9 mouse cellular contexts compared by ENCODE assay signal in genomic region chr11:22987357-22987756, GRCm38 (mm10). TPM values are rescaled to one million over a fixed set of nuclear protein-coding genes. Genes with fewer than 3 reads are reported as not detected.
DNase-seq lines count a peak whose midpoint lies in the region; ATAC-seq and TF ChIP-seq lines count a peak whose summit lies in the region.
"Had no signal": no experiment of that assay in that cellular context is flagged by ENCODE, and none has a peak within 500 bp of the region (broad histone marks: within the 10 kb centered on the region; RNA-seq: fewer than 3 reads in every experiment).

No protein-coding gene starts in this region.

- WGBS in lung, adult 2 months, result 22% methylated on average over 2 of the region's 2 CpGs

- peak; percentile 50 for TF ChIP-seq CTCF in G1E (IDR thresholded peaks at IDR 0.05; ENCODE audit: low read depth, low read length)
- peak; percentile 62 for TF ChIP-seq CTCF in lung, adult 2 months (IDR thresholded peaks at IDR 0.05; ENCODE audit: insufficient read depth, low read length)

- ATAC-seq in G1E (ENCODE audit: extremely low read depth, insufficient number of reproducible peaks, low FRiP score, poor library complexity, severe bottlenecking), result no peak
- no peak for ATAC-seq in monocyte, adult 5-6 weeks (replicated peaks; ENCODE audit: insufficient number of reproducible peaks, low FRiP score, low TSS enrichment, poor library complexity, severe bottlenecking)

- peaks cover 18% of the 10 kb centered on the region for H3K4me1 ChIP-seq in G1E (ENCODE audit: insufficient read depth, low read depth, low read length)
- peaks cover 8% of the 10 kb centered on the region for H3K4me1 ChIP-seq in lung, adult 2 months (ENCODE audit: control insufficient read depth, insufficient read depth, low read length)

- TF ChIP-seq POLR2A in lung, adult 2 months (IDR thresholded peaks at IDR 0.05; ENCODE audit: borderline replicate concordance, extremely low read depth, low read depth, low read length), result no peak

- no peaks in the 10 kb centered on the region for H3K9me3 ChIP-seq in G1E (replicated peaks)
- H3K9me3 ChIP-seq: neural tube, embryonic 12.5 days had no signal

- peaks cover 7% of the 10 kb centered on the region for H3K36me3 ChIP-seq in G1E (replicated peaks)
- H3K36me3 ChIP-seq: neural tube, embryonic 12.5 days had no signal

- no peak overlapping the region for H3K4me3 ChIP-seq in G1E (ENCODE audit: low read depth, low read length)
- H3K4me3 ChIP-seq in lung, adult 2 months (replicated peaks; ENCODE audit: extremely low read depth, low read depth, low read length), result no peak overlapping the region
- H3K4me3 ChIP-seq: neural tube, embryonic 12.5 days had no signal

- H3K27me3 ChIP-seq in G1E (ENCODE audit: insufficient read depth, low read length), result no peaks in the 10 kb centered on the region
- H3K27me3 ChIP-seq: neural tube, embryonic 12.5 days had no signal

- peak; percentile 45 to 90 for DNase-seq in adrenal gland, adult (ENCODE audit: inconsistent age in 2 of 2, low spot score in 1 of 2)
- no peak for DNase-seq in adrenal gland, postnatal 25 days
- peak; percentile 55 for DNase-seq in layer of hippocampus, adult 11-12 months (ENCODE audit: low spot score)
- no peak for DNase-seq in layer of hippocampus, adult 9-11 months
- DNase-seq in G1E (ENCODE audit: low spot score), result no peak
- peak; percentile 55 for DNase-seq in embryo, embryonic 9.5 days (ENCODE audit: extremely low spot score)
- no peak for DNase-seq in lung, adult 2 months

RNA-seq across cellular contexts. Expression of gene Cct4, which starts 3.0 kb away (rescaled TPM):
- total RNA-seq in adrenal gland, postnatal 25 days (2021), result 154 and 188 TPM in 2 replicates
- total RNA-seq in G1E (2014; fragmentation: Nextera tagmentation) (316 and 338 TPM in 2 replicates), G1E (2017) (354 and 358 TPM in 2 replicates)
- polyA plus RNA-seq in G1E (2012), result 847 and 1,153 TPM in 2 replicates
- 123 and 181 TPM in 2 replicates for polyA plus RNA-seq in lung, adult 2 months (2012; rRNA removed)
- 162 to 183 TPM (median 162 TPM) in 3 replicates for total RNA-seq in monocyte, adult 5-6 weeks (2017)

RNA-seq across cellular contexts. Expression of gene Commd1, which starts 5.2 kb away (rescaled TPM):
- 97.9 and 109 TPM in 2 replicates for total RNA-seq in adrenal gland, postnatal 25 days (2021)
- total RNA-seq in G1E (2014; fragmentation: Nextera tagmentation), result 74.4 and 77.4 TPM in 2 replicates
- total RNA-seq in G1E (2017), result 93.9 and 111 TPM in 2 replicates
- polyA plus RNA-seq in G1E (2012), result 27.7 and 34.1 TPM in 2 replicates
- polyA plus RNA-seq in lung, adult 2 months (2012; rRNA removed), result 4.7 and 10.0 TPM in 2 replicates
- 42.8 to 84.2 TPM (median 45.9 TPM) in 3 replicates for total RNA-seq in monocyte, adult 5-6 weeks (2017)

RNA-seq across cellular contexts. Expression of gene Gm28048, which starts 5.5 kb away (rescaled TPM):
- total RNA-seq in adrenal gland, postnatal 25 days (2021), result 52.3 and 54.2 TPM in 2 replicates
- total RNA-seq in G1E (2014; fragmentation: Nextera tagmentation) (21.1 and 30.9 TPM in 2 replicates), G1E (2017) (16.2 and 37.9 TPM in 2 replicates)
- polyA plus RNA-seq in G1E (2012), result not detected in 2 replicates
- not detected in 2 replicates for polyA plus RNA-seq in lung, adult 2 months (2012; rRNA removed)
- total RNA-seq in monocyte, adult 5-6 weeks (2017), result 21.3 to 32.3 TPM (median 25.1 TPM) in 3 replicates

RNA-seq across cellular contexts. Expression of gene Zrsr1, which starts 15.6 kb away (rescaled TPM):
- 30.7 and 31.0 TPM in 2 replicates for total RNA-seq in adrenal gland, postnatal 25 days (2021)
- 14.9 and 33.6 TPM in 2 replicates for total RNA-seq in G1E (2014; fragmentation: Nextera tagmentation)
- total RNA-seq in G1E (2017), result 9.0 and 10.4 TPM in 2 replicates
- polyA plus RNA-seq in G1E (2012), result 1.3 and 1.5 TPM in 2 replicates
- polyA plus RNA-seq in lung, adult 2 months (2012; rRNA removed), result 10.2 and 11.5 TPM in 2 replicates
- total RNA-seq in monocyte, adult 5-6 weeks (2017), result 18.8 to 34.8 TPM (median 27.8 TPM) in 3 replicates

RNA-seq across cellular contexts. Expression of gene Fam161a, which starts 20.0 kb away (rescaled TPM):
- 18.6 and 22.4 TPM in 2 replicates for total RNA-seq in adrenal gland, postnatal 25 days (2021)
- total RNA-seq in G1E (2014; fragmentation: Nextera tagmentation) (2.5 and 9.3 TPM in 2 replicates), G1E (2017) (3.1 and 3.5 TPM in 2 replicates)
- 0.35 and 0.67 TPM in 2 replicates for polyA plus RNA-seq in G1E (2012)
- polyA plus RNA-seq in lung, adult 2 months (2012; rRNA removed), result 3.2 and 6.3 TPM in 2 replicates
- 1.2 to 4.5 TPM (median 1.8 TPM) in 3 replicates for total RNA-seq in monocyte, adult 5-6 weeks (2017)

Comparison
In these comparisons a context has a peak if more than half of its experiments do, and no peak if none do; other contexts are left out.
1. DNase-seq: peak in adrenal gland, adult (2 of 2), layer of hippocampus, adult 11-12 months (single experiment) and embryo, embryonic 9.5 days (single experiment); none in adrenal gland, postnatal 25 days (single experiment), layer of hippocampus, adult 9-11 months (single experiment), G1E (single experiment) and lung, adult 2 months (single experiment).